Mouse (Mus musculus): ENCODE results near the gene A430078G23Rik. TPM values are rescaled to one million over a fixed set of nuclear protein-coding genes. Genes with fewer than 3 reads are reported as not detected.
"Not testable (repeated sequence)": the region's sequence is repeated elsewhere in the genome, so short reads cannot be mapped to it uniquely, and the experiment has no call there.

A430078G23Rik gene
- total RNA-seq (2021) = under 1 TPM; 0.14 to 0.19 TPM
- long read RNA-seq, experiment 1 = 0 reads
- long read RNA-seq, experiment 2 = 0 reads

DNA sequence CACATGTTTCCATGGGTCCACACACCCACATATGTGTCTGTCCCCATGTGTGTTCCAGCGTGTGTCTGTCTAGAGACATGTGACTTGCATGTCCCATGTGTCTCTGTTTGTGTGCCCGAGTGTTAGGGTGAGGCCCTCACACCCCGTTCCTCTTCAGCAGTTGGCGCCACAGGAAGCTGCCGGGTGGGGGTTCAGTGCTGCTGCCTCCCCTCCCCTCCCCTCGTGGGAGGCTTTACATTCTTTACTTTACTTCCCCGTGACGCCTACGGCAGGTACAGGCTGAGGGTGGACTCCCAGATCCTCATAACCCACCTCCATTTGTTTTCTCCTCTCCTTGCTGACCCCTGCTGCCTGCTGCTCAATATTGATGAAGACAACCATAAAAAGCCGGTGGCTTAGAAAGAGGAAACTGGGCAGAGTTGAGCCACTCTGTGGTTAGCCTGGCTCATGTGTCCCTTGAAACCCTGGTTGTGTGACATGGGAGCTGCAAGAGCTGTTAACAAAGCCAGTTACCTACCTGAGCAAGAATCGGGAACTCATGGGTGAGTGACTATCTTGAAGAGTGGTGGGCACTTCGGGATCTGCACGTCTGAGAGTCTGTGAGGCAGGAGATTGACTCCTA lies at the start of gene A430078G23Rik:
A430078G23Rik (plus strand) TSS at position 227 of the 622 bp plus-strand sequence.
- DNase-seq = no peak

DNA sequence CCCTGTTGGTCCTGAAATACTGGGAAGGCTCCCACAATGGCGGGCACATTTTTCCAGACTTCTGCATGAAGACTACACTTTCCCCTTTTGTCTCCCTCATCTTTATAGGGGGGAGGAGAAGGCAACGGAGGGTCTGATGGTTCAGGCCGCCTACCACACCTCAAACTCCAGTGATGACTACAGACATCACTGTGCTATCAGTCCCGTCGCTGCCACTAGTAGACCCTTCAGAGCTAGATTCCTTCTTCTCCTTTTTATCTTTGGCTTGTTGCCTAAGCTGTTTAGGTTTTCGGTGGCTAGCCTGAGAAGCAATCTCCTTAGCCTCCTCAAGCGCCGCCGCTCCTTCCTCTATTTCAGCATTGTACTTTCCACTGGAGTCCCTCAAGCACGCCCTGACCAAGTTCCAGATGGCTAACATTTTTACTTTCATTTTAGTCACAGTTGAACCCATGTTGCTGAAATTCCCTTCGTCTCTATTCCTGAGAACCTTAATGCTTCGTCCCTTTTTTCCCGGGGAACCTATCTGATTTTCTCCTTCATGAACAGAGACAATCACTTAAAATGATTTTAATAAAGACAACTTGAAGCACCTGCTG lies 44.9 kb upstream of the A430078G23Rik start:
- DNase-seq = not testable (repeated sequence)

DNA sequence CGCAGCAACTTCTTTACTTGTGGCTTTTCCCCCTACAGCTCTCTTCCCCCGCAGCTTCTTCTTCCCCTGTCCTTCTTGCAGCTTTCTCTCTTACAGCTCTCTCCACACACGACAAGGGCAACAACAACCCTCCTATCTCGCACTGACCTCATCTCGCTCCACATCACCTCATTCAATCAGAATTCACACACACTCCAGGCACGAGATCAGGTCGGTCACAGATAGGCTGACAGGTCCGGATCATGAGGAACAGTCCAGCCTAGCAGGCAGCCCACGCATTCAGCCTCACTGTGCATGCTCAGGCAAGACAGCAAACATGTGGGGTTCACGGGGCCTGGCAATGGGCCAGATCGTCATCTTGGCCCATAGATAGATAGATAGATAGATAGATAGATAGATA lies 43.6 kb upstream of the A430078G23Rik start:
- no peak for DNase-seq

DNA sequence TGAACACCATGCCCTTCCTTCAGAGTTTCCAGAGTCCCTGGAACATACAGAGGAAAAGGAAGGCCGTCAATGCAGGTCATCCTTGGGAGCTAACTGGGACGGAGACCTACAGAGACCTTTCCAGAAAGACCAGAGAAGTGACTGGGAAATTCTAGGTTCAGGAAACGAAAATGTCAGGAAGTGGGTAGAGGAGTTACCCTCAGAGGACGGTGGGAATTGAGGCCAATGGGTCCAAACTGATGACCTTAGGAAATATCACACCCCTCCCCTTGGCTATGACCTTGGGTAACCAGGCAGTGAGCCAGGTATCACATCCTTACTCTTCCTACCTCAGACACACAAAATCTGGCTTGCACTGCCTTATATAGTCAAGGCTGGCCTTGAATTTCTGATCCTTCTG lies 41.7 kb upstream of the A430078G23Rik start:
- no peak for DNase-seq

DNA sequence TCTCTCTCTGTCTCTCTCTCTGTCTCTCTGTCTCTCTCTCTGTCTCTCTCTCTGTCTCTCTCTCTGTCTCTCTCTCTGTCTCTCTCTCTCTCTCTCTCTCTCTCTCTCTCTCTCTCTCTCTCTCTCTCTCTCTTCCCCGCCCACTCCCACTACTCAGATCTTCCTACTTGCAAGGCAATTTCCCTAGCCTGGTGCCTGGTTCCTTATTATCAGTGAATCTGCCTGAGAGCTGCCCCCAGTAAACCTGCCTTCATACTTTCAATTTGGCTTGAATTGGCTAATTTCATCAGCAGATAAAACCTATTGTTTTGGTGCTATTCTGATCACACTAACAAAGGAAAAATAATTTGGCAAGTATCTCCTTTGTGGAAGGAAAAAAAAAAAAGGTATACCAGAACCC lies 39.8 kb upstream of the A430078G23Rik start:
- DNase-seq = not testable (repeated sequence)

DNA sequence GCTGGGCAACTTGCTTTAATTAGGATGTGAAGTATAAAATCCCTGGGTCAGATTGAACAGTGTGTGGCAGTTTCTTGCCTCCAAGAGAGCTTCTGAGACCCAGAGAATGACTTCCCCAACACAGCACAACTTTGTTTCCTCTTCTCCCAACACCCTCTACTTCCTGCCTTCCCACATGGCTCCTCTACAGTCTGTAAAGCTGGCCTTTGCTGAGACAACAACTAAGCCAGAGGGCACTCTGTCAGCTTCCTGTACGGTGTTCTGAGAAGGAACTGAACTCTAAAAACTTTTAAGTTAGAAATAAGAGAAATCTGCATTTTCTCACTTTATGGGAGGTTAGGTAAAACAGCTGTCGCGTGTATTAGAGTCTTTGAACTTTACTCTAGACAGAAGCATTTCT lies 39.4 kb upstream of the A430078G23Rik start:
- DNase-seq = no peak

DNA sequence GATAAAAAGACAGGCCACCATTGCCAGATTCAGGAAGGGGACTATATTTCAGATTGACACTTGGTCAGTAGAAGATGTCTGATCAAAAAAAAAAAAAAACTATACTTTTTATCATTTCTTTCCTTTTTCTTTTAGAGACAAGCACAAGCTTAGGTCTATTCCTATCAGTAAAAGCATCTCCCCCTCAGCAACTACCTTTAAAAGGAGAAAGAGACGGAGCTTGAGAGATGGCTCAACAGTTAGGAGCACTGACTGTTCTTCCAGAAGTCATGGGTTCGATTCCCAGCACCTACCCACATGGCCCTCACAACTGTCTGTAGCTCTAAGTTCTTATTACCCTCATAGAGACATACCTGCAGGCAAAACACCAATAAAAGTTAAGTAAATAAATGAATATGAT lies 38.9 kb upstream of the A430078G23Rik start:
- no peak for DNase-seq

DNA sequence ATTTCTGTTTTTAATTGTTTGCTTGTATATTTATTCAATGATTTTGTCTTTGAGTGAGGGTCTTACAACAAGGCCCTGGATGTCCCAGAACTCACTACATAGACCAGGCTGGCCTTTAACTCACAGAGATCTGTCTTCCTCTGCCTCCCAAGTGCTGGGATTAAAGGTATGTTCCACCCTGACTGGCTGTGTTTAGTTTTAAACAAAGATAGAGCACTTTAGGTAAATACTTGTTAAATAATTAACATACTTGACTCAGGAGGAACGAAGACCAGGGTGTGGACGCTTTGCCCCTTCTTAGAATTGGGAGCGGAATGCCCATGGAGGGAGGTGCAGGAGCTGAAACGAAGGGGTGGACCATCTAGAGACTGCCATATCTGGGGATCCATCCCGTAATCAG lies 36.6 kb upstream of the A430078G23Rik start:
- DNase-seq = no peak

DNA sequence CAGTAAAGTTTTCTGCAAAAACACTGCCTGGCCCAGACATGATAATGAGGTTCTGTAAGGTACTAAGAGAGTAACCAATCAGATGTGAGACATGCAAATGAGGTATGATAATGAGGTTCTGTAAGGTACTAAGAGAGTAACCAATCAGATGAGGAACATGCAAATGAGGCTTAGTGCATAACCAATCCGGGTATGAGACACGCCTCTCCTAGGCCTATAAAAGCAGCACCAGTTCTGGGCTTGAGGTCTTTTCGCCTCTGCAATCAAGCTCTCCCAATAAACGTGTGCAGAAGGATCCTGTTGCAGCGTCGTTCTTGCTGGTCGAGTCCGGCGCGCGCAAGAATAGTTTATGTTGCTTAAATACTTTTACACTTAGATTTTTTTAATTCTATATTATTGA lies 33.9 kb upstream of the A430078G23Rik start:
- DNase-seq = not testable (repeated sequence)

DNA sequence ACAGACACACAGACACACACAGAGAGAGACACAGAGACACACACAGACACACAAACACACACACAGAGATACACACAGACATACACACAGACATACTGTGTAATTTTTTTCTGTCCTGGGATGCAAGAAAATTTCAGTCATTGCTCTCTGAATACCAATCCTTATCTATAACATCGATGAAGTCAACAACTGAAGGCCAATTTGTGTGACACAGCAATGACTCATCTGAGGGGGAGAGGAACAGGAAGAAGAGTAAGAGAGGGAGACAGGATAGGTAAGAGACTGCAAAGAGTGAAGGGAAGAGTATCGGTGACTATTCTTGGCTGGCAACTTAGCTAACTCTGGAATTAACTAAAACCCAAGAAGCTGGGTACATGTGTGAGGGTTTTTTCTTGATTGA lies 29.0 kb upstream of the A430078G23Rik start:
- no peak for DNase-seq

DNA sequence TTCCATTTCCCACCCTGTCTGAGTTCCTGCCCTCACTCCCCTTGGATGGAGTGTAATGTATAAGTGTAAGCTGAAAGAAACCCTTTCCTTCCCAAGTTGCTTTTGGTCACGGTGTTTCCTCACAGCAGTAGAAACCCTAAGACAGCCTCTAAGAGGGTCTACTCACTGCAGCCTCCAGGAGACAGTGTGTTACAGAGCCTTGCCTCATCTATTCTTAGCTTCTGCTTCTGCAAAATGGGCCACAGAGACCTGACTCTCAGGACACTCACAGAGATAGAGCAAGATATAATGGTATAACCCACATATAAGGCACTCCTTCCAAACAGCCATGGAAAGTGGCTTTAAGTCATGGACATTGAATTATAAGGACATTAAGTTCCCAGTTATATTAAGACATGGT lies 26.2 kb upstream of the A430078G23Rik start:
- DNase-seq = no peak

DNA sequence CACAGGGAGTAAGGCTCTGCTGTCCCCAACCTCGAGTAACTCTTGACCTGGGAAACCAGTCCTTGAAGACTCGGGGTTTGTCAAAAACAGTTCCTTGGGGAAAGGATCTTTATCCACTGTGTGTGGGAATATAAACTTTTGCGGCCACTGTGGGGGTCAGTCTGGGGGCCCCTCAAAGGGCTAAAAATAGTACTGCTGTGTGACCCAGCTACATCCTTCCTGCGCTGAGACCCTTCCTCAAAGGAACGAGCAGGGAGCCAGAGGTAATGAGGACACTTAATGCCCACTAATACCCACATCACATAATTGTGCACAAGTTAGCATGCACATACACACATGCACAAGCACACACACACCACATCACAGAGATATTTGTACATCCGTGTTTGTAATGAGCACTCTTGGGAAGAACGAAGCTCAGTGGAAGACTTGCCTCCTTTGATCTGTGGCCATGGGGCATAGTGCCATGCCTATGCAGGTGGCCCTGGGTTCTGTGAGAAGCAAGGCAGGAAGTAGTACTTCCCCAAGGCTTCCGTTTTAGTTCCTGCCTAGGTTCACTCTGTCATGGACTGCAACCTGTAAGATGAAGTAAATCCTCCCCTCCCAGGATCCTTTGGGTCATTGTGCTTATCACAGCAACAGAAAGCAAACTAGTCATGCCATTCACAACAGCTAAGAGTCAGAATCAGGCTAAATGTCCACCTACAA lies 25.5 kb upstream of the A430078G23Rik start:
- no peak for DNase-seq

DNA sequence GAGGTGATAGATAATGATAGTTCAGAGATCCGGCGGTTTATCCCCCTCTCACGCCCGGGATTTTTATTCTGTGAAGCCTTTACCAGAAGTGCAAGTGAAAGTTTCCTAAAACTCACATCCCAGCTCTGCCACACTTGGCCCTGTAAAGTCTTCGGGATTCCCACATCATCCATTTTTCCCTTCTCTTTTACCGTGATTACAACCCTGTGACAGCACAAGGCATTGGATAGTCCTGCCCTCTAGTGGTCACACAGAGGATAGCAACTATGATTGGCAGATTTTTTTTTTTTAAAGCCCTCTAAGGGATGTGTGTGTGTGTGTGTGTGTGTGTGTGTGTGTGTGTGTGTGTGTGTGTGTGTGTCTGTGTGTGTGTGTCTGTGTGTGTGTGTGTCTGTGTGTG lies 22.6 kb upstream of the A430078G23Rik start:
- peak; percentile 32 for DNase-seq

DNA sequence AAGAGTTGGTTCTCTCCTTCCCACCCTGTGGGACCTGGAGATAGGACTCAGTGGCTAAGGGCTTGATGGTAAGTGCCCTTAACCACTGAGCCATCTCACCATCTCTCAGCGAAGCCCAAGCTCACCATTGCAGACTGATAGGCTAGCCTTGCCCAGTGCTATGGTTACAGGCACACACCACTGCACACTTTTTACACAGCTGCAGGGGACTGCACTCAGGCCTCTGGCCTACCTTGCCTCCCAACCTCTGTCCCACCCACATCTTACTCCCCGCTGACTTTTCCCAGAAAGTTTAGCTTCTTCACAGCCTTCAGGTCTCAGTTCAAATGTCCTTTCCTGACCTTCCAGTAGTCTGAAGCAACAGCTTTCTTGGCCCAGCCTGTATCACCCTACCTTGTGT lies 21.5 kb upstream of the A430078G23Rik start:
- no peak for DNase-seq

DNA sequence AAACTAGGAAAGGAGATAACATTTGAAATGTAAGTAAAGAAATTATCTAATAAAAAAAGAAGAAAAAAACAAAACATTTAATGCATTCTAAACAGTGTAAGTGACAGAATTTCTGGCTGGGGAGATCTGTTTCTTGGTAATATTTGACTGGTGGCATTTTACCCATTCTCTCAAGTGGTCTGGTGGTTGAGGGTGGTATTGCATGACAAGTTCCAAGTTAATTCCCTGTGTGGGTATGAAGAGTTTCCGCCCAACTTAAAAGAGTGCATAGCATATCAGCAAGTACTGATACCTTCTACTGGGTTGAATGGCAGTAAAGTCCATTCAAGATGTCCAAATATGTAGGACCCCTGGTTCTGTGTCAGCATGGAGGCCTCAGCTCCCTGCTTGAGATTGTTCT lies 17.3 kb upstream of the A430078G23Rik start:
- no peak for DNase-seq

DNA sequence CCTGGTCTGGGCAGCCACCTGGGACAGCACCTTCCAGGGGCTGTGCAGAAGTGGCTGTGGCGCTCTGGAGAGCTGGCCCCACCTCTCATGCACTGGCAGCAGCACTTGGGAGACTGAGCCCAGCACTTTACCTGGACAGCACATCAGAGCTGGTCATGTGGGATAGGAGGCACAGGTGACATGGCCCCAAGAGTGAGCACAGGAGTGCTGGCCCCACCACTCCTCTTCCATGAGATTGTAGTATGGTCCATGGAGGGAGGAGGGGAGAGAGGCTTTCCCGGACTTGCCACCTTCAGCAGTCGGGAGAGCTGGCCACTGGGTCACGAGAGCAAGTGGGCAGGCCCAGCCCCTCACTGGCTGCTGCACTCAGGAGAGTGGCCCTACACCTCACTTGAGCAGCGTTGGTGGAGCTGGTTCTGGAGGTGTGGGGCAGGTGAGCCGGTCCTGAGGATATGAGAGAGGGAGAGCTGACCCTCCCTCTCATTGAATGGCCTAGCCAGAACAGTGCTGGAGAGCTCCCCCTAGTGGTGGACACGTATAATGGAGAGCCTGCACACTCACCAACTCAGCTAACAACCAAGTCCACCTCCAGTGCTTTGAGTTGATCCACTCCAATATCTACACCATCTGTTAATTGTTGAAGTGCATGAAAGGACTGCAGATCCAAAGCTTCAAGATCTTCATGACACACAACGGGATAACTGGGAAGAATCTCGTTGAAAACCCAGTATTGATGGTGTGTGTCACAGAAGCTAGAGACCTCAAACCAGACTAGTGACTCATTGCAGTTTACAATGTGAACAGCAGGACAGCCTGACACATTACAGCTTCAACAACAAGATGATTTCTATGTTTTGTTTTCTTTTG lies 16.3 kb upstream of the A430078G23Rik start:
- DNase-seq = peak; percentile 33

DNA sequence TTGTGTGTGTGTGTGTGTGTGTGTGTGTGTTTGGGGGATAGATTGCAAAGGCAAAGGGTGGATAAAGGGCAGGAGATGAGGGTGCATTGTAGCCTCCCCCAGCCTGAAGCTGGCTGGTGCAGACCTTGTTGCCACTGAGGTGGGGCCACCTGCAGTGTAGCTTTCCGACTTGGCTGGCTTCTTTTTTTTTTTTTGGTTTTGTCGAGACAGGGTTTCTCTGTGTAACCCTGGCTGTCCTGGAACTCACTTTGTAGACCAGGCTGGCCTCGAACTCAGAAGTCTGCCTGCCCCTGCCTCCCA lies 15.7 kb upstream of the A430078G23Rik start:
- DNase-seq = not testable (repeated sequence)

DNA sequence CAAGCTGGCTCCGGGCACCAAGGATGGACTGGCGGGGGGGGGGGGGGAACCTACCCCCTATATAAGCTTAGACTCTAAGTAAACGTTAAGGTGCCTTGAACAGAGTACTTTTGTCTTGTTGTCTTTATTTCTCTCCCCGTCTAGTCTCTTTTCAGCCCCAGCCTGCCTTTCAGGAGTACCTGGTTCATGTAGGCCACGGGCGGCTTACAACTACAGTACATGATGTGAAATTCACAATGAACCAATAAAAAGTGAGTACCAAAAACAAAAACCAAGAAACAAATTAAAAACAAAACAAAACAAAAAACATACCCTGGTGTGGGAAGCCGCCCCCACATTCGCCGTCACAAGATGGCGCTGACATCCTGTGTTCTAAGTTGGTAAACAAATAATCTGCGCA lies 15.2 kb upstream of the A430078G23Rik start:
- DNase-seq = no peak

DNA sequence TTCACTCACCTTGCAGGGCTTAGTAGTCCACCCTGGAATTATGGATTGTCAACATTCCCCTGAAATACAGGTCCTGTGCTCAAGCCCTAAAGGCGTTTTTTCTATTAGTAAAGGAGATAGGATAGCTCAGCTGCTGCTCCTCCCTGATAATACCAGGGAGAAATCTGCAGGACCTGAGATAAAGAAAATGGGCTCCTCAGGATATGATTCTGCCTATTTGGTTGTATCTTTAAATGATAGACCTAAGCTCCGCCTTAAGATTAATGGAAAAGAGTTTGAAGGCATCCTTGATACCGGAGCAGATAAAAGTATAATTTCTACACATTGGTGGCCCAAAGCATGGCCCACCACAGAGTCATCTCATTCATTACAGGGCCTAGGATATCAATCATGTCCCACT lies 12.5 kb upstream of the A430078G23Rik start:
- DNase-seq = not testable (repeated sequence)

DNA sequence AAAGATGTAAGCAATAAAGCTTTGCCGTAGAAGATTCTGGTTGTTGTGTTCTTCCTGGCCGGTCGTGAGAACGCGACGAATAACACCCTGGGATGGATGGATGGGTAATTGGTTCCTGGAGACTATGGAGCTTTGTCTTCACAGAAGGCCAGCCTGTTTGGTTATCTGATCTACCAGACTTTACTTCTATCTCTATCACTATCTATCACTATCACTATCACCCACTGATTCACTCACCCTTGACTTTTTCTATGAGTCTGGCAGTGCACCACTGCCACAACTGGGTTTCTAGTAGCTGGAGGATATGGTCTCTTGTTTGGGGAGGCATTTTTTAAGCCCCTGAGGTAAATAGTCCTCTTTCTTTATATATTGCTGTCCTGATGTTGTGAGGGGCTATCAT lies 7.9 kb upstream of the A430078G23Rik start:
- no peak for DNase-seq

DNA sequence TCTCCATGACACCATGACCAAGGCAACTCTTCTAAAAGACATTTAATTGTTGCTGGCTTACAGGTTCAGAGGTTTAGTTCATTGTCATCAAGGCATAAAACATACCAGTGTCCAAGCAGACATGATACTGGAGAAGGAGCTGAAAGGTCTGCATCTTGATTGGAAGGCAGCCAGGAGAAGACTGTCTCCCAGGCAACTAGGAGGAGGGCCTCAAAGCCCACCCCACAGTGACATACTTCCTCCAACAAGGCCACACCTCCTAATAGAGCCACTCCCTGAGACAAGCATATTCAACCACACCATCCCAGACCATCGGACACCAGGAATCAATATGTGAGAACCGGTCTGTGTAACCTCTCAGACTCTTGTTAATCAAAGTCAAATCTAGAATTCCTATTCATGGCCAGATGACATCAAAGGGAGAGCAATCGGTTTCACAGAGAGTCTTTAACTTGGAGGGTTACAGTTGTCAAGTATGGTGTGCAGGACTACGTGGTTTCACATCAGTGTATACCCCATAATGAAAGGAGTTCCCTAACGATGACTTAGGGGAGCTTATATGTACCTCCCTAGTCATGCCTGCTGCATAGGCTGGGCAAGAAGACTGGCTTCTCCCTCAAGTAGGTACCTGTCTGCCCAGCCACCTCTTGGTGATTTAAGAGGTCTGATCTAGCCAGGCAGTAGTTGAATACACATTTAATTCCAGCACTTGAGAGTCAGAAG lies 6.4 kb upstream of the A430078G23Rik start:
- DNase-seq = no peak

DNA sequence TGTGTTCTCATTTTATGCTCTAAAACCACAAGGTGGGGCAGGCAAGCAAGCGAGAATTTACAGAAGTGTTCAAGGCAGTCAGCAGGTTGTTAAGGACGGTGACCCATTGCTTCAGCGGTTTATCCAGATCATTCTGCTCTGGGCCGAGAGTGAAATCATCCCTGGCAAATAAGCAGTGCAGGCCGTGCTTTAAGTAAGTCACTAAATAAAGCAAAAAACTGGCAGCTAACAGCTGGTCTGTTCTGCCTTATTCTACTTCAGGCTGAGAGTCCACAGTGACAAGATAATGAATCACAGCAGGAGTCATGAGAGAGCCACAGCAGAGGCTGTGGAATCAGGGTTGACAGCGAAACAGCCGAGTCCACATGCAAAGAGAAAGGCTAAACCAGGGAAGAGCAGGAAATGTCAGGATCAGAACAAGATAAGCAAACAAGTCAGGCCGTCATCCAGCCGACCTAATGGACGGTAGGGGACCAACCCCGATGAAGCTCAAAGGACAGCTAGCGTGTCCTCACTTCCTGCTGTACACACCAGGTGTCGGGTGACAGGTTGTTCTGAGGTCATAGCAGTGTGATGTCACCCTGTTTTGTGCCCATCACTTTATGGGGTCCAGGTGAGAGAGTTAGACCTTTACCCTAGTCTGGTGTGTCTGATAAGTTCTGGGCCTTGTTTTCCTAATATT lies 4.9 kb upstream of the A430078G23Rik start:
- no peak for DNase-seq

Data from gastrocnemius, postnatal 10 days (tissue).